Mouse (Mus musculus) G1E (cell line): ENCODE results near the gene Amt. TPM values are rescaled to one million over a fixed set of nuclear protein-coding genes. Genes with fewer than 3 reads are reported as not detected.
"Not testable (repeated sequence)": the region's sequence is repeated elsewhere in the genome, so short reads cannot be mapped to it uniquely, and the experiment has no call there.

Experiments used
- ATAC-seq: 2 replicates; pipeline ENCODE4 v1.8.0; 2016; ENCODE audit warnings: mild to moderate bottlenecking; ENCODE audit not compliant: insufficient number of reproducible peaks, poor library complexity, low FRiP score, severe bottlenecking; ENCODE audit errors: extremely low read depth
- DNase-seq: peaks from one replicate; pipeline ENCODE4 v3.0.0; 2012; ENCODE audit warnings: low spot score
- H3K27me3 ChIP-seq: 2 replicates; pipeline ENCODE4 v1.6.1; 2012; ENCODE audit warnings: mild to moderate bottlenecking, low read length, inconsistent platforms; ENCODE audit not compliant: insufficient read depth
- H3K36me3 ChIP-seq: replicated peaks from 2 replicates; pipeline ENCODE3; 2012; ENCODE audit warnings: mild to moderate bottlenecking, inconsistent platforms
- H3K4me1 ChIP-seq: 2 replicates; pipeline ENCODE4 v1.6.1; 2012; ENCODE audit warnings: low read depth, low read length, inconsistent platforms, mixed read lengths; ENCODE audit not compliant: insufficient read depth
- H3K4me3 ChIP-seq: 2 replicates; pipeline ENCODE4 v1.5.1; 2012; ENCODE audit warnings: low read depth, mild to moderate bottlenecking, inconsistent platforms, low read length, moderate library complexity, mixed read lengths
- H3K9me3 ChIP-seq: replicated peaks from 2 replicates; pipeline ENCODE4 v1.6.1; 2012; ENCODE audit warnings: inconsistent platforms
- CTCF ChIP-seq: IDR thresholded peaks from 2 replicates; pipeline ENCODE4 v1.5.1; 2012; ENCODE audit warnings: low read depth, low read length, inconsistent platforms, mixed read lengths
- GATA1 ChIP-seq: IDR thresholded peaks from 2 replicates; pipeline ENCODE4 v1.6.1; 2012; ENCODE audit warnings: borderline replicate concordance, low read length, inconsistent platforms, mixed read lengths
- GATA2 ChIP-seq: IDR thresholded peaks from 2 replicates; pipeline ENCODE4 v1.6.1; 2012; ENCODE audit warnings: low read depth, low read length, inconsistent platforms, borderline replicate concordance
- POLR2AphosphoS5 ChIP-seq: IDR thresholded peaks from 2 replicates; pipeline ENCODE4 v1.6.1; 2012; ENCODE audit warnings: low read depth, low read length, inconsistent platforms; ENCODE audit not compliant: insufficient replicate concordance
- TAL1 ChIP-seq: conservative IDR thresholded peaks from 2 replicates; pipeline ENCODE4 v1.6.1; 2012; ENCODE audit warnings: low read depth, low read length, inconsistent platforms, mixed read lengths
- polyA plus RNA-seq: library from polyadenylated mRNA; stranded (reverse); fragments of >175 nt; gene quantifications from 2 replicates; pipeline ENCODE4 v1.2.3, GENCODE M21; 2012
- total RNA-seq, 2 experiments: library from RNA; stranded (forward) in 1 of 2; stranded (reverse) in 1 of 2; fragments of 200-1000 nt in 1 of 2; fragments of >200 nt in 1 of 2; fragmentation: Nextera tagmentation in 1 of 2; gene quantifications; 2 replicates each; pipeline ENCODE4 v1.2.3; 2014 to 2017

Amt gene
- total and polyA plus RNA-seq, 3 experiments = 0.09 to 0.90 (median 0.44) TPM

GRCm38 (mm10) chr9:108280071-108280828 is 16.4 kb upstream of the Amt start:
- H3K4me3 ChIP-seq = no peak overlapping the region
- ATAC-seq = no peak

GRCm38 (mm10) chr9:108284410-108284809 is 12.2 kb upstream of the Amt start:
- DNase-seq (peak; percentile 28), ATAC-seq (peak; percentile 45; the same call in 1 of the 2 replicates)
- TF ChIP-seq POLR2AphosphoS5 (no peak), GATA2 (no peak), TAL1 (no peak), CTCF (peak; percentile 78), GATA1 (no peak)
- no peaks in the 10 kb centered on the region for H3K36me3 ChIP-seq
- no peak overlapping the region for H3K4me3 ChIP-seq
- H3K27me3 ChIP-seq = peaks cover 2% of the 10 kb centered on the region; the same call in 1 of the 2 replicates
- H3K4me1 ChIP-seq = peaks cover 9% of the 10 kb centered on the region
- no peaks in the 10 kb centered on the region for H3K9me3 ChIP-seq

More at GRCm38 (mm10) chr9:108280071-108280828, 16.4 kb upstream of the Amt start:
- DNase-seq = no peak
- no peaks in the 10 kb centered on the region for H3K9me3 ChIP-seq
- H3K4me1 ChIP-seq = peaks cover 11% of the 10 kb centered on the region
- peaks cover 16% of the 10 kb centered on the region for H3K27me3 ChIP-seq
- H3K36me3 ChIP-seq = no peaks in the 10 kb centered on the region
- TF ChIP-seq GATA2 (no peak), GATA1 (no peak), CTCF (no peak), TAL1 (no peak), POLR2AphosphoS5 (no peak)

- H3K9me3 ChIP-seq, ATAC-seq, DNase-seq, H3K36me3 ChIP-seq, H3K27me3 ChIP-seq, H3K4me3 ChIP-seq: not testable (repeated sequence)
- peaks cover 17% of the 10 kb centered on the region for H3K4me1 ChIP-seq
Measured at GRCm38 (mm10) chr9:108287526-108288238, 9.0 kb upstream of the Amt start.

GRCm38 (mm10) chr9:108289347-108289746 is 7.3 kb upstream of the Amt start:
- Histone ChIP-seq H3K4me1 (peaks cover 17% of the 10 kb centered on the region), H3K36me3 (no peaks in the 10 kb centered on the region), H3K9me3 (no peaks in the 10 kb centered on the region), H3K4me3 (no peak overlapping the region), H3K27me3 (peaks cover 4% of the 10 kb centered on the region; the same call in 1 of the 2 replicates)
- ATAC-seq (no peak), DNase-seq (no peak)
- TF ChIP-seq CTCF (no peak), GATA1 (no peak), GATA2 (no peak), POLR2AphosphoS5 (no peak), TAL1 (no peak)

GRCm38 (mm10) chr9:108290016-108290750 is 6.5 kb upstream of the Amt start, which contains the start of gene Nicn1:
TSS of gene Nicn1 (plus strand) at chr9:108290429.
- DNase-seq (peak; percentile 83), ATAC-seq (peak; percentile 99)
- H3K4me3 ChIP-seq = peak within 1 kb of the TSS; percentile 69
- no peak for TF ChIP-seq TAL1
- H3K9me3 ChIP-seq = no peaks in the 10 kb centered on the region
- H3K36me3 ChIP-seq = no peaks in the 10 kb centered on the region
- peaks cover 13% of the 10 kb centered on the region for H3K4me1 ChIP-seq
- H3K27me3 ChIP-seq = peaks cover 11% of the 10 kb centered on the region

GRCm38 (mm10) chr9:108290773-108291172 is 5.9 kb upstream of the Amt start:
- peaks cover 14% of the 10 kb centered on the region for H3K27me3 ChIP-seq
- ATAC-seq = no peak
- H3K36me3 ChIP-seq = no peaks in the 10 kb centered on the region
- peaks cover 13% of the 10 kb centered on the region for H3K4me1 ChIP-seq
- TF ChIP-seq GATA2 = no peak
- no peak for TF ChIP-seq TAL1
- H3K4me3 ChIP-seq = peak overlapping the region; percentile 69; the same call in 1 of the 2 replicates
- no peaks in the 10 kb centered on the region for H3K9me3 ChIP-seq
- no peak for DNase-seq
